Mouse (Mus musculus) lung, postnatal 36 days (tissue): Measurements from ENCODE around the gene Fermt2.

ENCODE experiments used
- DNase-seq: peaks from one replicate; pipeline ENCODE4 v3.0.0; 2022; ENCODE audit warnings: mixed read lengths

Fermt2 gene

DNA sequence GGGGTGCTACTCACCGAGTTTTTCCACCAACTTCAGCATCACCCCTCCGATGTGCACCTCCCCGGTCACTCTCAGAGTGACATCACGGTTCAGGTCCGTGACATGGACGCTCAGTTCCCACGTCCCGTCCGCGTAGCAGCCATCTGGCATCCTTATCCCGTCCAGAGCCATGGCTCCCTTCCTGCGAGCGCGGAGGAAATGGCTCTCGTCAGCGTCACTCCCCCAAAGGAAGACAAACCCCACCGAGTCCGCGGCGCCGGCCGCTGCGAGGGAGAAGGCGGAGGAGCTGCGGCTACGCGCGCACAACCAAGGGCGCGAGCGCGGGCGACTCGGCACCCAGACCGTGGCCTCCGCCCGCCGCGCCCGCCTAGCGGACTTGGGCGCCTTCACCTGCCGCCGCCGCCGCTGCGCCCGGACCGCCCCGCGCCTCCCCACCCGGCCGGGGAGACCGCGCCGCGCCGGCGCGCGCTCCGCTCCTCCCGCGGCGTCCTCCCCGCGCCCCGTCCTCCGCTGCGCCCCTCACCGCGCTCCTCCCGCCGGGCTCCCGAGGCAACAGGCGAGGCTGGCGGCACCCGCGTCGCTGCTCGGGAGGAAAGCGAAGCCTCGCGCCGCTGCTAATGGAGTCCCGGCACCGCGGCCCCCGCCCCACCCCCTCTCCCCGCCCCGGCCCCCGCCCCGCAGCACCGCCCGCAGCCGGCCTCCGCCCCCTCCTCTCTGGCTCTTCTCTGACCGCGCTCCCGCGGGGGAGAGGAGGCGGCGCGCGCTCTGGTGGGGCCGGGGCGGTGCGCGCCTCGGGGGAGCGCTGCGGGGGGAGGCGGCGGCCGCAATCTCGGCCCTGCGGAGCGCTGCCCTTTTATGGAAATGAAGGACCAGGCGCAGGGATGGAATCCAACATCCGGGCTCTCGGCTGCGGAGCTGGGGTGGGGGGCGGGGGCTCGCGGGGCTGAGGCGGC lies at the start of gene Fermt2:
Gene Fermt2, minus strand, starts transcription at position 708 of the 953 bp plus-strand sequence.
- DNase-seq: peak; percentile 91

DNA sequence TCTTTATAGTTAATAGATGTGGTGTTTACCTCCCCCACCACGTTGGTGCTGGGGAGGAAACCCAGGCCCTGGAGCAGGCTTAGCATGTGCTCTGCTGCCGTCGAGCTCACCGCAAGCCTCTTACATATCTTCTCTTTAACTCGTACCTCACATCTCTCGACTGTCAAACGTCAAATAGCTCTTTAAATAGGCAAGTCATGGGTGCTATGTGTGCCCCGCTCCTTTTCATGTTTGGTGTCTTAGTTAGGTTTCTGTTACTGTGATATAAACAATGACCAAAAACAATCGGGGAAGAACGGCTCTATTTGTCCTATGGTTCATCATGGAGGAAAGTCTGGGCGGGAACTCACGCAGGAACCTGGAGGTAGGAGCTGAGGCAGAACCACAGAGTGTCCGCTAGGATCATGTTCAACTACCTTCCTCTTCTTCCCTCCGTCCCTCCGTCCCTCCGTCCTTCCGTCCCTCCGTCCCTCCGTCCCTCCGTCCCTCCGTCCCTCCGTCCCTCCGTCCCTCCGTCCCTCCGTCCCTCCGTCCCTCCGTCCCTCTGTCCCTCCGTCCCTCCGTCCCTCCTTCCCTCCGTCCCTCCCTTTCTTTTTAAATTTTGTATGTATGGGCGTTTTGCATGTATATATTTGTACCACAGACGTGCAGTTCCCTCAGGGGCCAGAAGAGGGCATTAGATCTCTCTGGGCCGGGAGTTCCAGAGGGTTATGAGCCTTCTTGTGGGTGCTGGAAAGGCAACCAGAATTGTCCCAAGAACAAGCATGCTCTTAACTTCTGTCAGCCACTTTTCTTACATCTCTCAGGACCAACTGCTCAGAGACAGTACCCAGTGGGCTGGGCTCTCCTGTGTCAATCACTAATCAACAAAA lies 36.4 kb upstream of the Fermt2 start:
- peak; percentile 86 for DNase-seq

DNA sequence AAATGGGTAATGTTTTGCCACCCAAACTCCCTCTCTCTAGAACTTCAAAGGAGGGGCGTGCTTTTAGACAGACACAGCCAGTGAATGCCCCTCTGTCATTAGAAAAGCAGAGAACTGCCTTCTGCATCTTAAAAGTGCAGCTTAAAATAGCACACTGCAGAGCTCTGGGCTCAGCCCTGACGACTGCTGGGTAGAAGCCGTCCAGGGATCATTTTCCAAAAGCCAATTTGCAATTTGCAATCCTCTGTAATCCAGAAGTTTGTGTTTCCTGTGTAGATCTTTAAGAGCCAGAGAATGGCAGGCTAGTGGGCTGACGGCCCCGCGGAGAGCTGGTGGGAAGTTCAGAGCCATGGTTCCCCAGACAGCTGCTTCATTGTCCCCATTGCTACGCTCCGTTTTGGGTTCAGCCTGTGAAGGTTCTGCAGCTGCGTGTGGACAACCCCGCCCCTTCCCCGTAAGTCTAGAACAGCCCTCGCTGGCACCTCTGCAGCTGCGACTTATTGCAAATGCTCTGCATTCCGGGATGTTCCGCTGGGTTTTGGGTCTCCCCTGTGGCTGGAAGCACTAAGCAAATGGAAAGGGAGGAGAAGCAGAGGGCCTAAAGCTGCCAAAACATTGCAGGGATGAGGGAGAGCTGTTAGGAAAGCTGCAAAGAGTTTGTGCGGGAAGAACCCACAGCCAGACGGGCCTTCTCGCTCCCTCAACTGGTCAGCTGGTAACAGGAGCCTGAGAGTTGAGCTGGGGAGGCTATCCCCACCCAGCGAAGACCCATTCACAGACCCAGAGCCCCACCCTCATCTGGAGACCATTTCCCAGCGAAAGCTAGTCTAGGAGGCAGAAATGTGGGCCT lies 35.5 kb upstream of the Fermt2 start:
- DNase-seq: peak; percentile 47

DNA sequence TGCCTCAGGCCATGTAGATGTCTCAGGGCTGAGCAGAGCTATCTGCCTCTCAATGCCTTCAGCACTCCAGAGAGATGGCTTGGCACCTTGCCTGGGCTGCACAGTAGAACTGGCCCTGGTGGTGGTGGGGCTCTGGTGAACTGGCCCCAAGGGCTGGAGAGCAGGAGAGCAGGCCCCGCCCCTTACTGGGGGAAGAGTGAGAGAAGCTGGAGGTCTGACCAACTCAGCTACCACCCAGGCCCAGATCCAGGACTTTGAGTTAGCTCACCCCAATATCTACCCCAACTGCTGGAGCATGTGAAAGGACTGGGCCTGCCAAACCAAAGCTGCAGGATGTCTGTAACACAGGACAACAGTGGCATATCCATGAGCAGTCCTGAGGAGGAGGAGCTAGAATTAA lies 33.7 kb upstream of the Fermt2 start:
- DNase-seq: peak; percentile 22

DNA sequence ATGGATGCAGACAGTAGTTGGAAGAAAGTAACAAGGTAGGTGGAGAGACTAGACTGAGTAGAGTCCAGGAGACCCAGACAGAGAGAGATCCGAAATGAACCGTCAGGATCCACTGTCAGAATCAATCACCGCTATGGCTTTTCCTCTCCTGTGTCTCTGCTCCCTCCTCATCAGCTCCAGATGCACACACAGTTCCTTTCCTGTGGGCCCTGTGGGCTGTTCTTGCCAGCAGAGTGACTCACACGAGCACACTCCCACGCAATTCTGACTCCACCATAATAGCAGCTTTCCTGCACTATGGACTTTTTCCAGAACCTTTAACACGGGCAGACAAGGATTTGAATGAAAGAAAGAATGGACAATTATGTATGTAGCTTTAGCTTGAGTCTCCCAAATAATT lies 31.8 kb upstream of the Fermt2 start:
- no peak for DNase-seq

DNA sequence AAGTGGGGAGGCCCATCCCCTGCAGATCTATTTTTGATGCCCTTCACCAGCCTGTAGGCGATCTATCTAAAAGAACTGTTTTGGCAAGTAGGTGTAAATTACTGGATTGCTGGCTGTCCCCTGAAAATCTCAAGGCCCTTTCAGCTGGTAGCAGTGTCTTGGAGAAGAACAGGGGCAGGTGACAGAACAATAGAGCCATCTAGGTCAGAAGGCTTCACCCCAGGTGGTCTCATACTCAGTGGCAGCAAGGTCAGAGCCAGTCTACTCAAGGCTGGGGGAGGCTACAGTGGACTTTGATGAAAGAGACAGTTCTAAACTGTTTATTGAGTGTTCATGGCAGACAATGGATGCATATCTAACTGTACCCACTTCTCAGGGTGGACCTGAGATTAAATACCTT lies 29.1 kb upstream of the Fermt2 start:
- no peak for DNase-seq

DNA sequence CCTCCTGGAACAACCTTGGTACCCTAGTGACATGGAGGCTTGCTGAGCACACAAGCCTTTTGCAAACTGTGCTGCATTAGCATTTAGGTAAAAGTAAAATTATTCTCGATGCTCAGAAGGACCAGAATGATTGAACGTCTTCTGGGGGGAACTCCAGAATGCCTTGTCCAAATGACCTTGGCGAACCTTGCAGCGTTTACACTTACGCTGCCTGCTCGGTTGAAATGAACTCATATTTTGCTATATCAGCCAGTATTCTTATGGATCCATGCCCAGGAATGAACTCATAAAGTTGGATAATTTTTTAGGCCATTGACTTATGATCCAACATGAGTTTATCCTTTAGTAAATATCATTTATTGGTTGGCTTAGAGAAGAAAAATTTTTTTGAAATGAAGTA lies 24.4 kb upstream of the Fermt2 start:
- no peak for DNase-seq

DNA sequence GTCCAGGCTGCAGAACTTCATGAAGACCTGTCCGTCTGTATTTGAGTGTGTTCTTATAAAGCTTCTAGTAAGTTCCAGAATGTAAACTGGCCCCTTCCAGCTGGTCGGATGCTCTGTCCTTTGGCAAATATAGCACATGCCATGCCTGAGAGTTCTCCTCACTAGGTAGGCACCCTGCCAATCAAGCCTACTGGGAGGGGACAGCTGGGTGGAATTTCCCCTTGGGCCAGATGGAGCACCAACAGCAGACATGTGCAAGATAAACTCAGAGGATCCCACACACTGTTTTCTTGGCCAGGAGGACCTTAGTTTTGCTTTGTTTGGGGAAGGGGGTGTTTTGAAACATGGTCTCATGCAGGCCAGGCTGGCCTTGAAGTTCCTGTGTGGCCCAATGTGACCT lies 23.9 kb upstream of the Fermt2 start:
- DNase-seq: peak; percentile 53

DNA sequence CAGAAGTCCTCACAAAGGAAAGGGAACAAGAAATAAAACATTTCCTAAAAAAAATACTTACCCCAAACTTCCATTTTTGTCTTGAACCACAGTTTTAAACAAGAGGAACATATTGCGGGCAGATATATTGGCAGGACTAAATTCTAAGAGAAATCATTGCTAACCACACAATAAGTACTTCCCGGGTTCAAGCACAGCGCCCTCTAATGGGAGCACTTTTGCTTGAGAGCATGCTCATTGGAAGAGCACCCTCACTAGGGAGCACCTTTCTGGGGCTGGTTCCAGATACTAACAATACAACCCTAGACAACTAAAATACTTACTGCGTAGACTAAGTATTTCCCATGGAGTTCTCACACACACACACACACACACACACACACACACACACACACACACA lies 22.5 kb upstream of the Fermt2 start:
- no peak for DNase-seq

DNA sequence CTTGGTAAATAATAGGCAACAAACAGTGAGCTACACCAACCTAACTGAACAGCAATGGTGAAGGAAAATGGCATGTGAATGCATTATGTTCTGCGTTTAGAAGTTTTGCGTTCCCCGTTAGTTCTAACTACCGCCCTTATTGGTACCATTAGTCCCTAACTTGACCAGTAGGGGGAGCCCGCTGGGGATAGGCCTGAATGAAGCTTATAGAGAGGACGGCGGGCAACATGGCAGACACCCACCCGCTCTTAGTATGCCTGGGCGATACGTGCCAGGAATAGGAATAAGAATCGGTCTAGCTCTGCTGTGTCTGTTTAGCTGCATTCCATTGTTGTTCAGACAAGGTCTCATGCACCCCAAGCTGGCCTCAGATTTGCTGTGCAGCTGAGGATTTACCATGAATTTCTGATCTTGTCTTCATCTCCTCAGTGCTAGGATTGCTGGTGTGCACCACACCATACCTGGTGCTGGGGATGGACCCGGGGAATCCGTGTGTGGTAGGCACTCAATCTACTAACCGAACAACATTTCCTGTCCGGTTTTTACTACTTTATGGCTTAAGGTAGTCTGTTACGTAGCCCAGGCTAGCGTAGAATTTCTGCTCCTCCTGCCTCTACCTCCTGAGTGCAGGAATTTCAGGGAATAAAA lies 21.3 kb upstream of the Fermt2 start:
- no peak for DNase-seq

DNA sequence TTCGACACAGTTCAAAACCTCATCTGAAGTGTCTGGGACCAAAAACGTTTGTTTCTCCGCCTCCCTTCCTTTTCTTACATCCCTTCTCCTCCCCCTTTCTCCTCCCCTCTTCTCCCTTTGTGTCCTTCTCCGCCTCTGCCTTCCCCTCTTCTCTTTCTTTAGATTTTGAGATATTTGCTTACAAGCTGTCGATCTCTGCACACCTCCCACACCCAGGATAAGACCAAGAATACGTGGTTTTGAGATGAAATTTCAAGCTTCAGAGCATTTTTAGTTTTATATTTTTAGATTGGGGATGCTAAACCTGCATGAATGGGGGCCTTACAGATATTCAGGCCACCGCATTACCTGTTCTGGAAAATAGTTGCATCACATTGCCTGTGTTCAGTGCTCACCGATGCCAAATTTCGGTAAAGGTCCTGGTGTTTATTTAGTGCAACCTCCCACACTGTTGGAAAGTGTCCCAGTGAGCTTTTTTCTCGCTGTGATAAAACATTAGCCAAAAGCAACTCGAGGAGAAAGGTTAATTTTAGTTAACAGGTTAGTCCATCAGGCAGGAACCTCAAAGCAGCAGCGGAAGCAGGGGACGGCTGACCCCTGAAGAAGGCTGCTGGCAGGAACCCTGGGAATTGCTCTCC lies 20.2 kb upstream of the Fermt2 start:
- peak; percentile 64 for DNase-seq

DNA sequence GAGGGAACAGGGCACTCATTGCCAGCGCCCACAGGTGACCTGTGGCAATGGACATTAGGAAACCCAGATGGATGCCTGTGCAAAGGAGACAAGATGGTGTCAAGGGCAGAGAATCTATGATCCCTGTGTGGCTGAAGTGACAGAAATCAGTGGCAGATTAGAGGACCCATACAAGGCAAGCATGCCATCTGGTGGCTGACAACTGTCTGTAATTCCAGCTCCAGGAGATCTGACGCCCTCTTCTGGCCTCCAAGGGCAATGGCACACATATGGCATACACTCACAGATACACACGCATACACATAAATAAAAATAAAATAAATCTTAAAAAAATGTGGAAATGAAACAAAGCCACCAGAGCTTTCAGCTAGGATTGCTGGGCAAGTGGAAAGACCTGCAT lies 18.2 kb upstream of the Fermt2 start:
- DNase-seq: no peak

DNA sequence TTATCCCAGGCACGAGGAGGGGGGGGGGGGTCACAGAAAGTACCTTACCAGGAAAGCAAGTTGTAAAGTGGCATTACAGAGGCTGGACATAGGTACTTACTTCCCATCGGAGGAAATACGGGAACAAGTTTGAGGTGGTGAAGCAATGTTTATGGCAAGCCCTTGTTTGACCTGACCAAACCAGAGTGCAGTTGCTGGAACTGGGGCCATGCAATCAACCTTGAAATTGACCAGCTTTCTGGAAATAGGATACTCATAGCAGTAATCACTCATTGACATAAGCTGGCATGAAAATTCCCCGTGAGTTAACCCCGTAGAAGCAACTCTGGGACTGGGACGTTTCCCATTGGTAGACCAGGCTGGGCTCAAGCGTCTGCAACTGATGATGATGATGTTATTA lies 15.0 kb upstream of the Fermt2 start:
- no peak for DNase-seq

DNA sequence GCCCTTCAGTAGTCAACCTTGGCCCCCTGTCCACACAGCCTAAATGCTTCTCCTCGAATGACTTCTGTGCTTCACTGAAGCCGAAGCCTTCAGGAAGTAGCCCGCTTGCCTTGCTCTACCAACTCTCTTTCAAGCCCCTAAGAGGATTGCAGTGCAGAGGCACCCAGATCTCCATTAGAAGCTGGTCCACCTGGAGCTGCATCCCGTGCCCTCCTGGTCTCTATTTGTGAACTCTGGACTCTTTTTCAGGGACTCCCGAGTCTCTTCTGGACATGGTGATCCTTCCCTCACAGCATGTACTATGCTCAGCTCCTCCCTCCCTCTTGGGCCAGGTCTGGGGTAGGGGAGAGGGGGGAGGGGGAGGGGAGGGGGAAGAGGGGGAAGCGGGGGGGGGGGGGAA lies 14.1 kb upstream of the Fermt2 start:
- DNase-seq: no peak

DNA sequence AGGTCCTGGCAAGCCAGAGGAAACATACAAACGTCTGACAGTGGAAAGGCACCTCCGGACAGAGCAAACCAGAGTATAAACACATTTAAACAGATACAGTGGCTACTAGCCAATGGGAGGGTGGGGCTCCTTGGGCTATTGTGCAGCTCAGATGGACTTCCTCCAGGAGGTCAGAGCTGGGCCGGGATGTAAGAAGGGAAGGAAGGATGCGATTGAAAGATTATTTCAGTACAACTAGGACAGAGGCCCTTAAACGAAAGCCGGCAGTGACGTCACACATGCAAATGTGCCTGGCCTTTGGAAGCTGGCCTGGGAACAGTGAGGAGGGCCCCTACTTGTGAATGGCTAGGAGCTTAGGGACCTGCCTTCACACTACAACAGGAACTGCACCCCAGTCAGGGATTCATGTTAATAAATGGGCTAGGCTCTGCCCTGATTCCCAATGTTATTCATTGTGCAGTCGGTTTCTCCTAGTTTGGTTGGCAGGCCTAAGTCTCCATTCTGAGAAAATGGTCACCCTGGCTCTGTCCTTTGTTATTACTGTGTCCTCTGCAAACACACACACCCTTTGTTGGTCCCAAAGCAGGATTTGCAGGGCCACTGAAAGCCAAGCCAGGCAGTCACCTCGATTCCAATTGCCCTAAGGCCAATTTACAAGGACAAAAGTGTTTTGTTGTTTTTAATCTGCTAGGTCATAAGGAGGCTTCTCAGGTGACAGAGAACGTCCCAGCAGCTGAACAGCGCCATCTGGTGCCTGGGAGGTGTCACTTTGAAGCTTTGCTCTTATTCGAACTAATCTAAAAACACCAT lies 9.9 kb upstream of the Fermt2 start:
- peak; percentile 96 for DNase-seq

DNA sequence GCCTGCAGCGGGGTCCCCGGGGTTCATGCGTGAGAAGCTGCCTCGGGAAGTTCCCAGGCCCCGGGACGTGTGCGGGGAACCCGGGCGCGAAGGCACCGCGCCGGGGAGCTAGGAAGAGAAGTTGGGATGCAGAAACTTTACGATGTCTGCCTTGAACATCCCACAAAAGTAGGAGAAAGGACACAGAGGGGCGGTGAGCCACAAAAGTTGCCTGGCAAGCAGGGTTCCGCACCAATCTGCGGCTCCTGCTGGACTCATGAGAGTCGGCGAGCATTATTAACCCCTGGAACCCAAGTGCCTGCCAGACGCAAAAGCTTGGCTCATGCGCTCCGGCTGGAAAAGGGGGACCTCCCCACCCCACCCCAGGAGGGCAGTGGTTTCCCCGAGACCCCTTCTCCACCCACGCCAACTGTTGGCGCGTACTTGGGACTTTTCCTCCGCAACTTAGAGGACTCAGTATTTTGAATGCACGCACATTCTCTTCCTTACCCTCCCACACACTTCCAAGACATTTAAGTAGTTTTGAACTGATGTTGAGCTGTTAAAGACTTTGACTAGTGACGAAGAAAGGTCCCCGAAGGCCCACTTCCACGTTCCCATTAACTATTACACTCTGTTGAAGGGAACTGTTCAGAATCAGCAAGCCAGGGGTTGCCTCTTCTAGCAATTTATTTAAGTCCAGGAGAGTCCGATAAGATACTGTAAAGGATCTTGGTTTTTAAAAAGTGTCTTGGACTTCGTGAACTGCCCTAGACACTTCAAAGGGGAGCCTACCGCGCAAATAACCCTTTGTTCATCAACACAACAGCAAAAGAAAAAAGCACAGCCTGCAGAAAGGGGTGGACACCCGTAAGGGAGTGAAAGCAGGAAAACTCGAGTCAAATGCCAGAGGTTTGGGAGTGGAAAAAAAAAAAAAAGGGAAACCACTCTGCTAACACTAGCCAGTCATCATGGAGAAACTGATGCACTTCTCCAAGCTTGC lies 737 bp upstream of the Fermt2 start:
- DNase-seq: no peak

DNA sequence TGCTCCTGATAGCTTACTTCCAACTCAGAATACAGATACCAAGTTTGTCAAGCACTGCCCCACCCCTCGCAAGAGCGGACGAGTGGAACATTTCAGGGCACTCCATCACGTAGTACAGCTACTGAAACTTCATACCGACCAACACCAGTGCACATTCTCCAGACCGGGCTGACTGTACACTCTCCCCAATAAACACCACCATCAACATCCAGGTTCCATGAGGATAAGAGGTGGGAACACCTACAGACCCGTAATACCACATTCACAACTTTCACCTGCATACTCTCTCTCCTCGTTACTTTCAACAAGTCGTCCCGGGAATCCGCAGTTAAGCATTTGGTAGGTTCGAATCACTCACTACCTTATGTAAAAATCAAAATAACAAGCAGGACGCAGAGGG lies 1.1 kb downstream of the Fermt2 start:
- DNase-seq: peak; percentile 79

DNA sequence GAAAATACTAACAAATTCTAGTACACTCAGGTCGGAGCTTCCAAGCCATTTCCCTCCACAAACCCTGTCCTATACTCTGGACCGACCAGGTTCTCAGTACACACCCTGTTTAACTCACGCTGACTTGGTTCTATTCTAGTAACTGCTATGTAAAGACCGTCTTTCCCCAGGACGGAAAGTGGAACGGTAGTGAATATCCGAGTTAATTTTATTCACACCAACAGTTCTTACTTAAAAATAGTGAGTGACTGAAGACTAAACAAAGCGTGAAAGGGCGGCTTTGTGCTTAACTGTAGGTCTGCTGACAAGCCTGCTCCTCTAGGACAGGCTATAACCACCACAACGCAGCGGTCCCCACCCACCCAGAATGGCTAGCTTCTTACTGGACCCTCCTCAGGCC lies 14.1 kb downstream of the Fermt2 start:
- no peak for DNase-seq

DNA sequence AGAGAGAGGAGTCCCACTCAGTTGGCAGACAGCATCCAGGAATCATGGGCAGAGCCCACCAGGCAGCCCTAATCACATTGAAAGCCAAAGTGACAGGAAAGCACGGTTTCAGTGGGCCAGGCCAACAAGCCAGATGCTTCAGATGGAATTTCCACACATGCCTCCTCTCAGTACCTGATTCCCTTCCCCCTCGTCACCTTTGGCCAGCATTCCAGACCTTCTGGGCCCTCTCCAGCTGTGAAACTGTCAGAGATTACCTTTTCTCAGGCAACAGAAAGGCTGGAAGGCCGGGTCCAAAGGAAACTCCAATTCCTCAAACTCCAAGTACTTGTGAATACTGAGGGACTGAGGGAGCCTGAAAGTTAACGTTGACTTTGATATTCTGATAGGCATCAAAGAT lies 19.1 kb downstream of the Fermt2 start:
- DNase-seq: peak; percentile 60

DNA sequence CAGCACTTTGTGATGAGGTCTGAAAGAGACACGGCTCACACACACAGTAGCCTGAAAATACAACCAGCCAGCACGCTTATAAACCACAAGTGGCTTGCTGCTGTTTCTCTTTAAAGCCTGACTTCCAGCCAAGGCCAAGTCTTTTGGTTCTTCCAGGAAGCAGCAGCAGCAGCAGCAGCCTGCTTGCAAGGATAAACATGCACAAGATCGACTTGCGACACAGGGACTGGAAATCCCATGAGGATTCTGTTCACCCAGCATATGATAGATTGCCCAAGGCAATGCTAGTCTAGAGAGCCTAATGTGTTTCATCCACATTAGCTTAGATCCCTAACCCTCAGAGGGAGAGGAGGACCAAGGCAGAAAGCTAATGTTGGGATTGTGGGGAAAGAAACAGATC lies 22.0 kb downstream of the Fermt2 start:
- peak; percentile 81 for DNase-seq
